ENCODE assay signal across 9 mouse cellular contexts in the genomic region with DNA sequence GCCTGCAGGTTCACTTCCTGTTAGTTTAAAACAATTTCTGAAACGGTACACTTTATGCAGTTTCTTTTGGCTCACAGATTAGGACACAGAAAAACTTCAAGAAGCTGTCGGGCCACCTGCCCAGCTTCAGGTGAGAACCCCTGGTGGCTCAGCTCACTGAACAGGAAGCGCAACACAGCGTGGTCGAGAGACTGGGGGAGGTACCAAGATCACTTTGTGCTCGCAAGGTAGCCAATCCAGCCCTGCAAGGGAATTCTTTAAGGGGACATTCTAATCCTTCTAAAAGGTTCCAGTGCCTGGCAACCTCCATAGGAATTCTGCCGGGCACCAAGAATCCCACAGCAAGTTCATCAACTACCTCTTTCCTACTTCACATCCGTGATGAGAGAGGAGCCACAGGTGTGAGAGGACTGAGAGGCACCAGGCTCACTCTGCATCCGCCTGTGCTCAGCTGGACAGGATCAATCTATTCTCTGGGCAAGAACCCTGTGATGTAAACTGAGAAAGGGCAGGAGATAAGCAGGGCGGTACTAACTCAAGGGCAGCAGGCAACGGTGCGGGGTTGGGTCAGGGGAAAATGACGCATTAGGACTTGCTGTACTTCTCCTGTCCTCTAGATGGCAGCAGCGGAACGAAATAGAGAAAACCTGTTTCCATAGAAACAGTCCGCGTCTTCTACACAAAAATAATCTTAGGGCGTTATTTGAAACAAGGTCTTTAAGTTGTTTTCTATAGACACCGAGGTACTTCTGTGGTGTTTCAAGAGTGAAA.
DNase-seq lines count a peak whose midpoint lies in the region; ATAC-seq and TF ChIP-seq lines count a peak whose summit lies in the region.
"Had no signal": no experiment of that assay in that cellular context is flagged by ENCODE, and none has a peak within 500 bp of the region (broad histone marks: within the 10 kb centered on the region; RNA-seq: fewer than 3 reads in every experiment).

No protein-coding gene starts in this region.

- H3K27ac ChIP-seq in heart, embryonic 13.5 days (replicated peaks) = no peak overlapping the region
- H3K27ac ChIP-seq in kidney, postnatal 0 days = no peak overlapping the region
- no peak overlapping the region for H3K27ac ChIP-seq in liver, adult 2 months (replicated peaks; ENCODE audit: insufficient read depth, low read depth, low read length)
- H3K27ac ChIP-seq in stomach, embryonic 14.5 days (ENCODE audit: low read length) = no peak overlapping the region
- H3K27ac ChIP-seq: macrophage had no signal

- peaks cover 15% of the 10 kb centered on the region for H3K27me3 ChIP-seq in heart, embryonic 13.5 days (replicated peaks)
- no peaks in the 10 kb centered on the region for H3K27me3 ChIP-seq in kidney, postnatal 0 days (ENCODE audit: insufficient read depth, low read length)
- no peaks in the 10 kb centered on the region for H3K27me3 ChIP-seq in liver, adult 2 months (ENCODE audit: control insufficient read depth, insufficient read depth, low read length)
- no peaks in the 10 kb centered on the region for H3K27me3 ChIP-seq in stomach, embryonic 14.5 days (ENCODE audit: control insufficient read depth, insufficient read depth, low read length)

- H3K4me1 ChIP-seq in heart, embryonic 13.5 days = peaks cover 11% of the 10 kb centered on the region
- no peaks in the 10 kb centered on the region for H3K4me1 ChIP-seq in kidney, postnatal 0 days (replicated peaks; ENCODE audit: insufficient read depth, low read length)
- H3K4me1 ChIP-seq in liver, adult 2 months (ENCODE audit: control insufficient read depth, insufficient read depth, low read length) = no peaks in the 10 kb centered on the region; the same call in 1 of the 2 replicates
- 0 out of 2 replicates have a peak, but pooled peaks cover 2% of the 10 kb centered on the region for H3K4me1 ChIP-seq in stomach, embryonic 14.5 days (ENCODE audit: control insufficient read depth, insufficient read depth, low read length)

- peak; percentile 34 for DNase-seq in brain, embryonic 18.5 days (ENCODE audit: low read depth, low spot score)
- peak; percentile 29 for DNase-seq in fibroblast of lung, adult 2 months (ENCODE audit: low read depth)
- DNase-seq in kidney, postnatal 0 days (ENCODE audit: low spot score) = peak; percentile 83
- peak; percentile 64 for DNase-seq in liver, adult 2 months (ENCODE audit: extremely low read depth, low read depth, low spot score)
- DNase-seq in naive thymus-derived CD4-positive, alpha-beta T cell, adult 2 months (ENCODE audit: low read depth) = peak; percentile 88

- peak overlapping the region; percentile 38 for H3K4me3 ChIP-seq in heart, embryonic 13.5 days
- H3K4me3 ChIP-seq in kidney, postnatal 0 days (replicated peaks; ENCODE audit: low read depth, low read length) = no peak overlapping the region
- no peak overlapping the region for H3K4me3 ChIP-seq in liver, adult 2 months (ENCODE audit: insufficient read depth, low read depth, low read length)
- peak overlapping the region; percentile 16 for H3K4me3 ChIP-seq in stomach, embryonic 14.5 days (ENCODE audit: low read depth, low read length)

- no peaks in the 10 kb centered on the region for H3K79me2 ChIP-seq in liver, adult 2 months (ENCODE audit: control insufficient read depth, insufficient read depth, low read length)

- WGBS in heart, embryonic 13.5 days = 3% methylated on average over 19 of the region's 19 CpGs
- 2% methylated on average over 19 of the region's 19 CpGs for WGBS in kidney, postnatal 0 days
- 1% methylated on average over 19 of the region's 19 CpGs for WGBS in liver, adult 2 months
- WGBS in stomach, embryonic 14.5 days = 2% methylated on average over 19 of the region's 19 CpGs

- peak overlapping the region; percentile 67 for H3K4me2 ChIP-seq in heart, embryonic 13.5 days
- peak overlapping the region; percentile 36 for H3K4me2 ChIP-seq in kidney, postnatal 0 days (ENCODE audit: low read length)
- H3K4me2 ChIP-seq in stomach, embryonic 14.5 days (replicated peaks; ENCODE audit: low read depth, low read length) = peak overlapping the region; percentile 35

- ATAC-seq in CD4-positive, CD25-positive, alpha-beta regulatory T cell, adult 4 months = peak; percentile 86
- ATAC-seq in heart, embryonic 13.5 days (ENCODE audit: extremely low read depth, insufficient number of reproducible peaks, low FRiP score, low TSS enrichment) = no peak; the same call in 1 of the 2 replicates
- peak; percentile 69; the same call in 1 of the 2 replicates for ATAC-seq in kidney, postnatal 0 days (replicated peaks; ENCODE audit: low FRiP score, low read depth)
- peak; percentile 82; the same call in 1 of the 2 replicates for ATAC-seq in stomach, embryonic 14.5 days (ENCODE audit: insufficient number of reproducible peaks, insufficient read depth, low FRiP score, low read depth)

- no peak for TF ChIP-seq POLR2A in liver, adult 2 months (IDR thresholded peaks at IDR 0.05; ENCODE audit: extremely low read depth, insufficient read depth, low read length)

- H3K9ac ChIP-seq in heart, embryonic 13.5 days = 0 out of 2 replicates have a peak overlapping the region, but pooled peaks have one; percentile 50
- no peak overlapping the region for H3K9ac ChIP-seq in kidney, postnatal 0 days (ENCODE audit: low read depth, low read length)
- H3K9ac ChIP-seq in liver, adult 2 months (ENCODE audit: low read depth, low read length) = no peak overlapping the region
- no peak overlapping the region for H3K9ac ChIP-seq in stomach, embryonic 14.5 days (replicated peaks; ENCODE audit: low read depth, low read length)

- peaks cover 3% of the 10 kb centered on the region; the same call in 1 of the 2 replicates for H3K9me3 ChIP-seq in heart, embryonic 13.5 days
- H3K9me3 ChIP-seq in kidney, postnatal 0 days (replicated peaks; ENCODE audit: low read length) = no peaks in the 10 kb centered on the region
- no peaks in the 10 kb centered on the region for H3K9me3 ChIP-seq in stomach, embryonic 14.5 days (ENCODE audit: control insufficient read depth, low read depth, low read length)

- TF ChIP-seq CTCF in kidney, postnatal 0 days (IDR thresholded peaks at IDR 0.05; ENCODE audit: low read depth) = peak; percentile 93
- peak; percentile 77 for TF ChIP-seq CTCF in liver, adult 2 months (IDR thresholded peaks at IDR 0.05; ENCODE audit: low read depth, low read length)

- no peaks in the 10 kb centered on the region for H3K36me3 ChIP-seq in heart, embryonic 13.5 days
- no peaks in the 10 kb centered on the region for H3K36me3 ChIP-seq in kidney, postnatal 0 days (ENCODE audit: insufficient read depth, low read length)
- no peaks in the 10 kb centered on the region for H3K36me3 ChIP-seq in liver, adult 2 months (ENCODE audit: control insufficient read depth, insufficient read depth, low read length)
- no peaks in the 10 kb centered on the region for H3K36me3 ChIP-seq in stomach, embryonic 14.5 days (ENCODE audit: control insufficient read depth, insufficient read depth, low read length)

Comparison
In these comparisons a context has a peak if more than half of its experiments do, and no peak if none do; other contexts are left out.
1. DNase-seq: peak in every context shown above with its lines; median percentile 88 in naive thymus-derived CD4-positive, alpha-beta T cell, adult 2 months; 83 in kidney, postnatal 0 days; 64 in liver, adult 2 months; 34 in brain, embryonic 18.5 days; 29 in fibroblast of lung, adult 2 months.
2. H3K4me3 ChIP-seq: peak in heart, embryonic 13.5 days (single experiment) and stomach, embryonic 14.5 days (single experiment); none in kidney, postnatal 0 days (single experiment) and liver, adult 2 months (single experiment).
3. Peak in every context shown above with its lines, with median percentiles within 50 percentile points of each other: H3K4me2 ChIP-seq.